Mouse (Mus musculus): ENCODE data around the gene Gpr160. TPM values are rescaled to one million over a fixed set of nuclear protein-coding genes. Genes with fewer than 3 reads are reported as not detected.

Gene Gpr160
- polyA plus RNA-seq, 1 experiment from 2014 or later: 0.81 TPM

DNA sequence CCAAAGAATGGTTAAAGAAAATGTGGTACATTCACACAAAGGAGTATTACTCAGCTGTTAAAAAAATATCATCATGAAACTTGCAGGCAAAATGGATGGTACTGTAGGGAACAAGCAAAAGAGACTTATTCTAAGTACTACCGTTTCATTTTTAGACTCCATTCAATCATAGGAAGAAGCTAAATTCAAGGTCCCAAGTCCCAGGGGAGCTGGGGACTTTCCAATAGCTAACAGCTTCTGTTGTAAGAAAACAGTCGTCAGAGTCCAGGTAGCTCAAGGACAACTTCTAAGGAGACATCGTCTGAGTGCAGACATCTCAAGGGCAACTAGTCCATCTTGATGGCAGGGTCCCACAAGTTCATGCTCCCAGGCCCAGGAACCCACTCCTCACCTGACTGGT lies 71.9 kb downstream of the Gpr160 start:
- no peaks in the 10 kb centered on the region for H3K27me3 ChIP-seq (ENCODE audit: low read depth, poor library complexity, severe bottlenecking)
- no peaks in the 10 kb centered on the region for H3K9me3 ChIP-seq (replicated peaks)
- no peak for DNase-seq (ENCODE audit: low spot score)
- 91% methylated on average over 3 of the region's 3 CpGs for WGBS
- no peak overlapping the region for H3K27ac ChIP-seq (replicated peaks)
- H3K4me3 ChIP-seq: no peak overlapping the region
- peaks cover 43% of the 10 kb centered on the region for H3K36me3 ChIP-seq
- no peaks in the 10 kb centered on the region for H3K4me1 ChIP-seq

DNA sequence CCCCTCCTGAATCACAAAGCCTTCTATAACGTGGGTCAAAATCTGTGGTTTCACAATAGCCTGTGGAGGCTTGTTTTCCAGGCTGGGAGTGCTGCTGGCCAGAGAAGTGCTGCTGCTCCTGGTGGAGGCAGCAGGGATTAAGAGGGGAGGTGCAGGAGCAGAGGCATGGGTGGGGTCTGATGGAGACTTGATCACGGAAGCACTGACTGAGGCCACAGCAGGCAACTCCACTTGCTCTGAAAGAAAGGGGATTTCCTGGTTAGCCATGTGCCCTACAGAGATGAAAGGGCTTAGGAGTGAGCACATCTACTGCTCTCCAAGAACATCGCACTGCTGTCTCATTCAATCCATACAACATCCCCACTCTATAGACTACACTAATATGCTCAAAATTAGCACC lies 74.1 kb downstream of the Gpr160 start:
- DNase-seq (ENCODE audit: low spot score): no peak
- Histone ChIP-seq H3K9me3 (replicated peaks) (no peaks in the 10 kb centered on the region), H3K27me3 (ENCODE audit: low read depth, poor library complexity, severe bottlenecking) (no peaks in the 10 kb centered on the region), H3K4me3 (no peak overlapping the region), H3K36me3 (peaks cover 42% of the 10 kb centered on the region), H3K4me1 (no peaks in the 10 kb centered on the region), H3K27ac (replicated peaks) (no peak overlapping the region)
- 32% methylated on average over 3 of the region's 3 CpGs for WGBS

DNA sequence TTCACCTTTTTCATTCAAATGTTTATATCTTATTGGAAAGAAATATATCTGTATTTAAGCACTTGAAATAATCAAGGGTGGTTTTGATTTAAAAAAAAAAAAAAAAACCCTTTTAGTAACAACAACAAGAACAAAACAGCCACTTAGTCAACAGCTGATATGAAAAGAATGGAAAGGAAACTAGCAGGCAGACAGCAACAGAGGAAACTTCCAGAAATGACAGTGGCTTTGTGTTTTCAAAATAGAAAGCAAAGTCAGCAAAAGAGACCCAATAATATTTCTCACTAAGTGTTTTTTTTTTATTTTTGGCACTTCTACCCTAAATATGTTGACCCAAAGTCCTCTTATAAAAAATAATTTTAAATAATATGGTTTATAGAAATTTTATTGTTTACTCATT lies 78.6 kb downstream of the Gpr160 start:
- Histone ChIP-seq H3K9me3 (replicated peaks) (no peaks in the 10 kb centered on the region), H3K4me1 (no peaks in the 10 kb centered on the region), H3K36me3 (peaks cover 55% of the 10 kb centered on the region), H3K4me3 (no peak overlapping the region), H3K27me3 (ENCODE audit: low read depth, poor library complexity, severe bottlenecking) (no peaks in the 10 kb centered on the region), H3K27ac (replicated peaks) (no peak overlapping the region)
- no peak for DNase-seq (ENCODE audit: low spot score)

Other genes starting within 250 kb of the Gpr160 start
- gene Lrriq4, start 211.4 kb upstream of the Gpr160 start, polyA plus RNA-seq (2016; fragmentation: Nextera tagmentation; extraction: Ambion mirVana): not detected in 2 replicates
- 1.8 and 2.5 TPM in 2 replicates for gene Lrrc34, start 208.1 kb upstream of the Gpr160 start, polyA plus RNA-seq (2016; fragmentation: Nextera tagmentation; extraction: Ambion mirVana)
- not detected in 2 replicates for gene Lrrc31, start 156.1 kb upstream of the Gpr160 start, polyA plus RNA-seq (2016; fragmentation: Nextera tagmentation; extraction: Ambion mirVana)
- gene Samd7, start 109.7 kb upstream of the Gpr160 start, polyA plus RNA-seq (2016; fragmentation: Nextera tagmentation; extraction: Ambion mirVana): not detected in 2 replicates
- 48.6 and 53.2 TPM in 2 replicates for gene Sec62, start 63.1 kb upstream of the Gpr160 start, polyA plus RNA-seq (2016; fragmentation: Nextera tagmentation; extraction: Ambion mirVana)
- 3.9 and 4.5 TPM in 2 replicates for gene Phc3, start 113.5 kb downstream of the Gpr160 start, polyA plus RNA-seq (2016; fragmentation: Nextera tagmentation; extraction: Ambion mirVana)
- 31.0 and 31.7 TPM in 2 replicates for gene Prkci, start 139.8 kb downstream of the Gpr160 start, polyA plus RNA-seq (2016; fragmentation: Nextera tagmentation; extraction: Ambion mirVana)
- gene Skil, start 239.1 kb downstream of the Gpr160 start, polyA plus RNA-seq (2016; fragmentation: Nextera tagmentation; extraction: Ambion mirVana): 30.6 and 39.9 TPM in 2 replicates

Data from midbrain, embryonic 10.5 days (tissue).